Mouse (Mus musculus): ENCODE measurements around the gene Cby1.
A peak's percentile ranks its signal among the peaks of the same experiment; 100 is the strongest.

DNA sequence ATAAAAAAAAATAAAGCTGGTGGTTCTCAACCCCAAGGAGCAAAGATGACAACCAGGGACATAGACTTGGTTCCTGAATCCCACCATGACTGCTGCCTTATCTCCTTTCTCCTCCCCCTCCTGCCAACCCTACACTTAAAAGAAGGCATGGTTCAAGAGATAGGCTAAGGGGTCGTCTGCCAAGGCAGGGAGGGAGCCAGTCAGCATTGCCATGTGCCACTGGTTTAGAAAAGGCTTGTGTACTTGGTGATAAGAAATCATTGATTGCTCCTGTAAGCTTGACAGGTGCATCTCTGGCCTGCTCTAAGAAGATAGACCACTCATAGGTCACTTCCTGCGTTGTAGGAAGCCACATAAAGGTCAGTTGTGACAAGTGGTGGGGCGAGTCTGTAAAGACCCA lies 36.5 kb downstream of the Cby1 start:
- TF ChIP-seq CTCF (IDR thresholded peaks at IDR 0.05; ENCODE audit: low read depth) (no peak), EP300 (IDR thresholded peaks at IDR 0.05; ENCODE audit: low read depth) (peak; percentile 86)
